Mouse (Mus musculus) lung, embryonic 15.5 days (tissue): ENCODE results near the gene Oas1c. TPM values are rescaled to one million over a fixed set of nuclear protein-coding genes. Genes with fewer than 3 reads are reported as not detected.

Experiments
- ATAC-seq: fragments of 200-750 bp; cut with Nextera tagmentation; 2 replicates; pipeline ENCODE4 v1.8.0; 2017; ENCODE audit warnings: moderate number of reproducible peaks, borderline replicate concordance; ENCODE audit not compliant: low FRiP score, low TSS enrichment; ENCODE audit errors: extremely low read depth
- H3K27ac ChIP-seq: fragments of 300-500 bp; sonication (generic); 2 replicates; pipeline ENCODE4 v1.5.1; 2015; ENCODE audit warnings: moderate library complexity, mild to moderate bottlenecking, inconsistent platforms
- H3K27me3 ChIP-seq: fragments of 300-500 bp; sonication (generic); 2 replicates; pipeline ENCODE4 v1.6.1; 2015; ENCODE audit warnings: inconsistent platforms
- H3K36me3 ChIP-seq: fragments of 300-500 bp; sonication (generic); 2 replicates; pipeline ENCODE4 v1.6.1; 2015; ENCODE audit warnings: inconsistent platforms
- H3K4me1 ChIP-seq: fragments of 300-500 bp; sonication (generic); 2 replicates; pipeline ENCODE4 v1.6.1; 2015; ENCODE audit warnings: inconsistent platforms
- H3K4me2 ChIP-seq: fragments of 300-500 bp; sonication (generic); 2 replicates; pipeline ENCODE4 v1.6.1; 2015; ENCODE audit warnings: inconsistent platforms, mild to moderate bottlenecking, moderate library complexity
- H3K4me3 ChIP-seq: fragments of 300-500 bp; sonication (generic); 2 replicates; pipeline ENCODE4 v1.5.1; 2015; ENCODE audit warnings: mild to moderate bottlenecking, inconsistent platforms
- H3K9ac ChIP-seq: fragments of 300-500 bp; sonication (generic); 2 replicates; pipeline ENCODE4 v1.6.1; 2015; ENCODE audit warnings: inconsistent platforms
- H3K9me3 ChIP-seq: fragments of 300-500 bp; sonication (generic); 2 replicates; pipeline ENCODE4 v1.6.1; 2016; ENCODE audit warnings: inconsistent platforms
- WGBS: fragments of 180-500 bp; shearing (Covaris S2); methylation state at CpG from one replicate; pipeline ENCODE4 v1.1.7; 2015; 5-methylcytosine and 5-hydroxymethylcytosine counted together
- polyA plus RNA-seq: library from polyadenylated mRNA; unstranded; fragments of >200 nt; fragmentation: Nextera tagmentation; extraction: Ambion mirVana; gene quantifications from 2 replicates; pipeline ENCODE4 v1.2.1, GENCODE M21; 2015

The Oas1c gene
- 0.33 and 0.49 TPM in 2 replicates for polyA plus RNA-seq

- Histone ChIP-seq H3K9me3 (no peaks in the 10 kb centered on the region), H3K4me2 (peak within 1 kb of the TSS; percentile 67), H3K4me1 (peaks cover 10% of the 10 kb centered on the region; the same call in 1 of the 2 replicates), H3K27ac (peak within 1 kb of the TSS; percentile 59), H3K27me3 (no peaks in the 10 kb centered on the region), H3K4me3 (peak within 1 kb of the TSS; percentile 44), H3K9ac (peak within 1 kb of the TSS; percentile 45), H3K36me3 (no peaks in the 10 kb centered on the region)
- ATAC-seq = peak; percentile 71; the same call in 1 of the 2 replicates
- 3% methylated on average over 18 of the region's 18 CpGs for WGBS
Measured at GRCm38 (mm10) chr5:120811951-120812819, at the start of gene Oas1c. Gene Oas1c, minus strand, starts transcription at chr5:120812514.

- Histone ChIP-seq H3K9ac (no peak within 1 kb of the TSS), H3K27me3 (no peaks in the 10 kb centered on the region), H3K4me1 (no peaks in the 10 kb centered on the region), H3K4me2 (no peak within 1 kb of the TSS), H3K4me3 (no peak within 1 kb of the TSS), H3K36me3 (no peaks in the 10 kb centered on the region), H3K27ac (no peak within 1 kb of the TSS), H3K9me3 (no peaks in the 10 kb centered on the region)
- 48% methylated on average over 4 of the region's 4 CpGs for WGBS
- ATAC-seq = no peak
Measured at GRCm38 (mm10) chr5:120861121-120861520, 48.8 kb upstream of the Oas1c start, which contains the start of gene Oas1h. Gene Oas1h, plus strand, starts transcription at chr5:120861421.

- Histone ChIP-seq H3K9me3 (peaks cover 2% of the 10 kb centered on the region; the same call in 1 of the 2 replicates), H3K27me3 (no peaks in the 10 kb centered on the region), H3K9ac (no peak overlapping the region), H3K4me1 (no peaks in the 10 kb centered on the region), H3K4me3 (no peak overlapping the region), H3K4me2 (no peak overlapping the region), H3K27ac (no peak overlapping the region), H3K36me3 (no peaks in the 10 kb centered on the region)
- no peak for ATAC-seq
- 71% methylated on average over 2 of the region's 2 CpGs for WGBS
Measured at GRCm38 (mm10) chr5:120859241-120859640, 46.9 kb upstream of the Oas1c start.

- Histone ChIP-seq H3K27ac (no peak overlapping the region), H3K9ac (no peak overlapping the region), H3K9me3 (peaks cover 6% of the 10 kb centered on the region; the same call in 1 of the 2 replicates), H3K4me3 (no peak overlapping the region), H3K4me2 (no peak overlapping the region), H3K36me3 (no peaks in the 10 kb centered on the region), H3K4me1 (no peaks in the 10 kb centered on the region), H3K27me3 (no peaks in the 10 kb centered on the region)
- 61% methylated on average over 3 of the region's 3 CpGs for WGBS
- ATAC-seq = no peak
Measured at GRCm38 (mm10) chr5:120849601-120850136, 37.4 kb upstream of the Oas1c start.

GRCm38 (mm10) chr5:120847067-120847466 lies 34.8 kb upstream of the Oas1c start, which contains the start of gene Oas1f:
Gene Oas1f, plus strand, starts transcription at chr5:120847367.
- Histone ChIP-seq H3K36me3 (no peaks in the 10 kb centered on the region), H3K9me3 (no peaks in the 10 kb centered on the region), H3K27ac (no peak within 1 kb of the TSS), H3K4me1 (no peaks in the 10 kb centered on the region), H3K27me3 (no peaks in the 10 kb centered on the region), H3K4me2 (no peak within 1 kb of the TSS), H3K4me3 (no peak within 1 kb of the TSS), H3K9ac (no peak within 1 kb of the TSS)
- ATAC-seq = no peak
- WGBS = 54% methylated on average over 4 of the region's 4 CpGs

- Histone ChIP-seq H3K36me3 (no peaks in the 10 kb centered on the region), H3K4me2 (no peak overlapping the region), H3K9me3 (no peaks in the 10 kb centered on the region), H3K27me3 (no peaks in the 10 kb centered on the region), H3K4me3 (no peak overlapping the region), H3K4me1 (no peaks in the 10 kb centered on the region), H3K27ac (no peak overlapping the region), H3K9ac (no peak overlapping the region)
- 75% methylated on average over 3 of the region's 3 CpGs for WGBS
- ATAC-seq = no peak
Measured at GRCm38 (mm10) chr5:120844713-120845112, 32.4 kb upstream of the Oas1c start.

GRCm38 (mm10) chr5:120836731-120837585 lies 24.6 kb upstream of the Oas1c start:
- 6% methylated on average over 8 of the region's 8 CpGs for WGBS
- Histone ChIP-seq H3K4me3 (no peak overlapping the region), H3K36me3 (no peaks in the 10 kb centered on the region)

GRCm38 (mm10) chr5:120833335-120834280 lies 21.3 kb upstream of the Oas1c start:
- 14% methylated on average over 17 of the region's 17 CpGs for WGBS
- no peaks in the 10 kb centered on the region for H3K36me3 ChIP-seq

More at GRCm38 (mm10) chr5:120836731-120837585, 24.6 kb upstream of the Oas1c start:
- no peak overlapping the region for H3K9ac ChIP-seq
- no peaks in the 10 kb centered on the region for H3K9me3 ChIP-seq
- H3K4me2 ChIP-seq = no peak overlapping the region
- ATAC-seq = no peak
- H3K27ac ChIP-seq = no peak overlapping the region
- H3K27me3 ChIP-seq = peaks cover 10% of the 10 kb centered on the region; the same call in 1 of the 2 replicates
- H3K4me1 ChIP-seq = no peaks in the 10 kb centered on the region

GRCm38 (mm10) chr5:120831031-120831430 lies 18.7 kb upstream of the Oas1c start:
- Histone ChIP-seq H3K9ac (no peak overlapping the region), H3K4me2 (no peak overlapping the region), H3K27me3 (peaks cover 10% of the 10 kb centered on the region; the same call in 1 of the 2 replicates), H3K4me1 (no peaks in the 10 kb centered on the region), H3K27ac (no peak overlapping the region), H3K9me3 (no peaks in the 10 kb centered on the region), H3K36me3 (no peaks in the 10 kb centered on the region), H3K4me3 (no peak overlapping the region)
- 68% methylated on average over 4 of the region's 4 CpGs for WGBS
- no peak for ATAC-seq

More at GRCm38 (mm10) chr5:120833335-120834280, 21.3 kb upstream of the Oas1c start:
- no peaks in the 10 kb centered on the region for H3K9me3 ChIP-seq
- no peaks in the 10 kb centered on the region for H3K4me1 ChIP-seq
- peaks cover 10% of the 10 kb centered on the region; the same call in 1 of the 2 replicates for H3K27me3 ChIP-seq
- no peak overlapping the region for H3K4me3 ChIP-seq
- ATAC-seq = no peak
- no peak overlapping the region for H3K9ac ChIP-seq
- no peak overlapping the region for H3K27ac ChIP-seq
- H3K4me2 ChIP-seq = no peak overlapping the region

- H3K27ac ChIP-seq = no peak overlapping the region
- no peak overlapping the region for H3K4me2 ChIP-seq
- H3K9me3 ChIP-seq = peaks cover 4% of the 10 kb centered on the region; the same call in 1 of the 2 replicates
- no peaks in the 10 kb centered on the region for H3K27me3 ChIP-seq
- H3K4me3 ChIP-seq = no peak overlapping the region
- H3K4me1 ChIP-seq = no peaks in the 10 kb centered on the region
- no peak overlapping the region for H3K9ac ChIP-seq
- H3K36me3 ChIP-seq = no peaks in the 10 kb centered on the region
- ATAC-seq = no peak
Measured at GRCm38 (mm10) chr5:120818999-120819398, 6.7 kb upstream of the Oas1c start.
